Mouse (Mus musculus) activated CD4-positive, CD25-positive, alpha-beta regulatory T cell (primary cell): ENCODE data around the gene Cd8a. TPM values are rescaled to one million over a fixed set of nuclear protein-coding genes. Genes with fewer than 3 reads are reported as not detected.

Experiments
- polyA plus RNA-seq, 2 experiments: library from polyadenylated mRNA; unstranded; fragments of 100-300 nt; shearing (Covaris generic); gene quantifications; one replicate each; pipeline ENCODE4 v1.2.1; 2017

Cd8a gene
- 1 to 10 TPM; 1.9 to 4.6 TPM for polyA plus RNA-seq

DNA sequence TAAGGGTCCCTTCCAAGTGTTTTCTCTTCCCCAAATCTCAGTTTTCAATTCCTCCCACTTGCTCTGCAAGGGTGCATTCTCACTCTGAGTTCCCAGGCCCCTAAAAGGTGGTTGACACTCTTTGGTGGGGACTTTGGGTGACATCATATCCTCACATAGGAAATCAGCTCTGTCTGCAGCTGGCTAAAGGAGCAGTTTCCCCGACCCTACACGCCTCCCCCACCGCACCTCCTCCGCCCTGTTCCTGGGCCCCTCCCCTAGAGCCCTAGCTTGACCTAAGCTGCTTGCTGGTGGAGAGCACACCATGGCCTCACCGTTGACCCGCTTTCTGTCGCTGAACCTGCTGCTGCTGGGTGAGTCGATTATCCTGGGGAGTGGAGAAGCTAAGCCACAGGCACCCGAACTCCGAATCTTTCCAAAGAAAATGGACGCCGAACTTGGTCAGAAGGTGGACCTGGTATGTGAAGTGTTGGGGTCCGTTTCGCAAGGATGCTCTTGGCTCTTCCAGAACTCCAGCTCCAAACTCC lies at the start of gene Cd8a:
Cd8a (plus strand) TSS at position 179 of the 527 bp plus-strand sequence.

Other genes with a start within 250 kb of the Cd8a start
- gene Thnsl2, start 229.0 kb upstream of the Cd8a start, polyA plus RNA-seq, result 1 to 10 TPM; 2.4 to 4.1 TPM
- gene Fabp1, start 173.6 kb upstream of the Cd8a start, polyA plus RNA-seq, result not detected
- gene Krcc1, start 101.8 kb upstream of the Cd8a start, polyA plus RNA-seq, result 10 to 100 TPM; 80.5 to 88.5 TPM
- gene Smyd1, start 51.2 kb upstream of the Cd8a start, polyA plus RNA-seq, result not detected
- 10 to 100 TPM; 24.3 to 30.2 TPM for gene Cd8b1, start 50.6 kb upstream of the Cd8a start, polyA plus RNA-seq
- gene Rmnd5a, start 67.2 kb downstream of the Cd8a start, polyA plus RNA-seq, result 10 to 100 TPM; 33.4 to 43.4 TPM
- gene Rnf103, start 120.5 kb downstream of the Cd8a start, polyA plus RNA-seq, result 10 to 100 TPM; 24.4 to 32.8 TPM
- 10 to 100 TPM; 71.7 to 74.2 TPM for gene Chmp3, start 170.4 kb downstream of the Cd8a start, polyA plus RNA-seq